Mouse (Mus musculus) left cerebral cortex, adult 18-20 months (tissue): ENCODE data around the gene Acot8. TPM values are rescaled to one million over a fixed set of nuclear protein-coding genes. Genes with fewer than 3 reads are reported as not detected.
"Not testable (repeated sequence)": the region's sequence is repeated elsewhere in the genome, so short reads cannot be mapped to it uniquely, and the experiment has no call there.

Experiments used
- DNase-seq, 2 experiments: peaks; one replicate each; pipeline ENCODE4 v3.0.0; 2021 to 2022; ENCODE audit warnings: low spot score in 2 of 2, mixed read lengths in 1 of 2
- total RNA-seq, 2 experiments: library from RNA; stranded (reverse); gene quantifications; 2 replicates each; pipeline ENCODE4 v1.2.3; 2021

Acot8 gene
- total RNA-seq, 2 experiments from 2014 or later = 25.5 to 26.1 TPM

- DNase-seq = no peak
Observed at GRCm38 (mm10) chr2:164815821-164816220, 11.1 kb upstream of the Acot8 start.

GRCm38 (mm10) chr2:164815348-164815747 lies 10.7 kb upstream of the Acot8 start:
- no peak for DNase-seq

GRCm38 (mm10) chr2:164813557-164813956 lies 8.9 kb upstream of the Acot8 start:
- DNase-seq = no peak

GRCm38 (mm10) chr2:164806614-164807013 lies 1.9 kb upstream of the Acot8 start:
- no peak for DNase-seq

- DNase-seq = no peak
Observed at GRCm38 (mm10) chr2:164805332-164805718, 643 bp upstream of the Acot8 start.

- no peak for DNase-seq
Observed at GRCm38 (mm10) chr2:164803921-164804313, 765 bp downstream of the Acot8 start.

GRCm38 (mm10) chr2:164803201-164803920 lies 1.3 kb downstream of the Acot8 start:
- no peak for DNase-seq

- no peak for DNase-seq
Observed at GRCm38 (mm10) chr2:164800252-164801004, 4.3 kb downstream of the Acot8 start.

GRCm38 (mm10) chr2:164798554-164798953 lies 6.1 kb downstream of the Acot8 start:
- not testable (repeated sequence) for DNase-seq

GRCm38 (mm10) chr2:164795868-164796267 lies 8.8 kb downstream of the Acot8 start:
- DNase-seq = no peak

- DNase-seq = peak; percentile 84 to 85
Observed at GRCm38 (mm10) chr2:164794293-164794692, 10.4 kb downstream of the Acot8 start.

GRCm38 (mm10) chr2:164793772-164794171 lies 10.9 kb downstream of the Acot8 start:
- DNase-seq = no peak

- peak; percentile 57 to 65 for DNase-seq
Observed at GRCm38 (mm10) chr2:164793236-164793635, 11.4 kb downstream of the Acot8 start.

GRCm38 (mm10) chr2:164792400-164793190 lies 12.1 kb downstream of the Acot8 start:
- DNase-seq = no peak

GRCm38 (mm10) chr2:164791841-164792261 lies 12.8 kb downstream of the Acot8 start:
- no peak for DNase-seq

- DNase-seq = no peak
Observed at GRCm38 (mm10) chr2:164790451-164790850, 14.2 kb downstream of the Acot8 start.

- no peak for DNase-seq
Observed at GRCm38 (mm10) chr2:164788411-164788810, 16.3 kb downstream of the Acot8 start.

GRCm38 (mm10) chr2:164787779-164788178 lies 16.9 kb downstream of the Acot8 start:
- no peak for DNase-seq

- DNase-seq = no peak
Observed at GRCm38 (mm10) chr2:164787032-164787431, 17.6 kb downstream of the Acot8 start.

GRCm38 (mm10) chr2:164786388-164786885 lies 18.2 kb downstream of the Acot8 start:
- no peak for DNase-seq
